Mouse (Mus musculus) limb, embryonic 11.5 days (tissue): ENCODE measurements at regions not wholly inside any gene's neighbourhood (a gene's known extent, or its start where the extent isn't known, plus 50 kb on each side); places are given as distances from the start of the nearest gene placed in this dataset.

Experiments
- ATAC-seq: fragments of 200-750 bp; cut with Nextera tagmentation; 2 replicates; pipeline ENCODE4 v1.8.0; 2017; ENCODE audit warnings: low read depth; ENCODE audit not compliant: insufficient number of reproducible peaks, low FRiP score, low TSS enrichment
- DNase-seq: peaks from one replicate; pipeline ENCODE4 v3.0.0-alpha.2; 2015; ENCODE audit warnings: low spot score
- H3K27ac ChIP-seq: fragments of 300-500 bp; sonication (generic); replicated peaks from 2 replicates; pipeline ENCODE4 v1.5.1; 2014; ENCODE audit warnings: low read depth, mild to moderate bottlenecking, low read length
- H3K27me3 ChIP-seq: fragments of 300-500 bp; sonication (generic); 2 replicates; pipeline ENCODE4 v1.6.1; 2014; ENCODE audit warnings: mild to moderate bottlenecking, low read length, mixed read lengths; ENCODE audit not compliant: control insufficient read depth, insufficient read depth
- H3K36me3 ChIP-seq: fragments of 300-500 bp; sonication (generic); 2 replicates; pipeline ENCODE4 v1.6.1; 2014; ENCODE audit warnings: mild to moderate bottlenecking, low read length, moderate library complexity, mixed read lengths; ENCODE audit not compliant: control insufficient read depth, insufficient read depth
- H3K4me1 ChIP-seq: fragments of 300-500 bp; sonication (generic); 2 replicates; pipeline ENCODE4 v1.6.1; 2014; ENCODE audit warnings: low read length, mixed read lengths; ENCODE audit not compliant: control insufficient read depth, insufficient read depth
- H3K4me2 ChIP-seq: fragments of 300-500 bp; sonication (generic); 2 replicates; pipeline ENCODE4 v1.6.1; 2014; ENCODE audit warnings: low read depth, mild to moderate bottlenecking, moderate library complexity; ENCODE audit not compliant: severe bottlenecking
- H3K4me3 ChIP-seq: fragments of 300-500 bp; sonication (generic); 2 replicates; pipeline ENCODE4 v1.5.1; 2014; ENCODE audit warnings: low read depth, low read length
- H3K9ac ChIP-seq: fragments of 300-500 bp; sonication (generic); 2 replicates; pipeline ENCODE4 v1.6.1; 2014; ENCODE audit warnings: mild to moderate bottlenecking, low read length
- H3K9me3 ChIP-seq: fragments of 300-500 bp; sonication (generic); 2 replicates; pipeline ENCODE4 v1.6.1; 2016; ENCODE audit warnings: low read length; ENCODE audit not compliant: control insufficient read depth
- WGBS: fragments of 180-500 bp; shearing (Covaris S2); extraction: QIAGEN DNeasy Blood & Tissue Kit; methylation state at CpG from one replicate; pipeline ENCODE4 v1.1.7; 2014; 5-methylcytosine and 5-hydroxymethylcytosine counted together

- H3K36me3 ChIP-seq: no peaks in the 10 kb centered on the region
- no peak overlapping the region for H3K9ac ChIP-seq
- no peaks in the 10 kb centered on the region for H3K27me3 ChIP-seq
- H3K4me3 ChIP-seq: no peak overlapping the region
- WGBS: 79% methylated on average over 3 of the region's 3 CpGs
- no peak for ATAC-seq
- H3K4me2 ChIP-seq: no peak overlapping the region
- no peak overlapping the region for H3K27ac ChIP-seq
- no peak for DNase-seq
- H3K4me1 ChIP-seq: no peaks in the 10 kb centered on the region
- H3K9me3 ChIP-seq: no peaks in the 10 kb centered on the region
Observed at GRCm38 (mm10) chr13:6237201-6237600, 310.7 kb upstream of the Pitrm1 start.

GRCm38 (mm10) chr13:6240855-6241254 is 307.1 kb upstream of the Pitrm1 start:
- no peaks in the 10 kb centered on the region for H3K4me1 ChIP-seq

DNA sequence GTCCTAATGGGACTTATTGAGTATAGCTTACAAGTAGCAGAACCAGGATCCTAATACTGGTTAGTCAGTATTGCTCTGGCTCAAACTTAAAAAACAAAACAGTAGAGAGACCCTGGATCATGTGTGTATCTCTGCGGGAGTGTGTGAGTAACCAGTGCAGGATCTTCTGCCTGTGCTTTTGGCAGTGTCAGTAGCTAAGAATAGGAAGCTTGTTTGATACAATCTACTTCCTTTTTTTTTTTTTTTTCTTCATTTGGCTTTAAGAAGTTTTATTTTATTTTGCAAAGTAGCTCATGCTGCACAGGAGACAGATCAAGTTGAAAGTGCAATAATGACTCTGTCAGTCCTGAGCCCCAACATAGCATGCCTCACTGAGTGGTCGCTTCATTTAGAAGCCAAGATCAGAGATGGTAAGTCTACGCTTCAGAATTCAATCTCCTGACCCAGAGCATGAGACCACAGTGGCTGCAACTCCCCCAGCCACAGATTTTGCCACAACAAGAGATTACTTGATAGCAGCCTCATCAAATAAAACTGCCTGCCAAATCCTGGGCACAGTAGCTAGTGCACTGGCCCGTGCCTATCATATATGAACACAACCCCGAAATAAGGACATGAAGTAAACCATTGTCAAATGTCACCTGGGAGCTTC is 306.4 kb upstream of the Pitrm1 start:
- no peak overlapping the region for H3K9ac ChIP-seq
- no peaks in the 10 kb centered on the region for H3K27me3 ChIP-seq
- no peaks in the 10 kb centered on the region for H3K9me3 ChIP-seq
- no peak overlapping the region for H3K27ac ChIP-seq
- no peaks in the 10 kb centered on the region for H3K36me3 ChIP-seq
- no peak overlapping the region for H3K4me3 ChIP-seq
- WGBS: 92% methylated on average over 5 of the region's 5 CpGs
- DNase-seq: no peak
- H3K4me1 ChIP-seq: no peaks in the 10 kb centered on the region
- H3K4me2 ChIP-seq: no peak overlapping the region
- ATAC-seq: no peak

More at GRCm38 (mm10) chr13:6240855-6241254, 307.1 kb upstream of the Pitrm1 start:
- H3K4me3 ChIP-seq: no peak overlapping the region
- no peak overlapping the region for H3K9ac ChIP-seq
- no peak overlapping the region for H3K4me2 ChIP-seq
- H3K9me3 ChIP-seq: no peaks in the 10 kb centered on the region
- H3K27ac ChIP-seq: no peak overlapping the region
- WGBS: 73% methylated on average over 3 of the region's 3 CpGs
- H3K27me3 ChIP-seq: no peaks in the 10 kb centered on the region
- H3K36me3 ChIP-seq: no peaks in the 10 kb centered on the region
- ATAC-seq (no peak), DNase-seq (no peak)

GRCm38 (mm10) chr13:6250106-6250505 is 297.8 kb upstream of the Pitrm1 start:
- 88% methylated on average over 3 of the region's 3 CpGs for WGBS
- no peak for DNase-seq
- ATAC-seq: no peak

DNA sequence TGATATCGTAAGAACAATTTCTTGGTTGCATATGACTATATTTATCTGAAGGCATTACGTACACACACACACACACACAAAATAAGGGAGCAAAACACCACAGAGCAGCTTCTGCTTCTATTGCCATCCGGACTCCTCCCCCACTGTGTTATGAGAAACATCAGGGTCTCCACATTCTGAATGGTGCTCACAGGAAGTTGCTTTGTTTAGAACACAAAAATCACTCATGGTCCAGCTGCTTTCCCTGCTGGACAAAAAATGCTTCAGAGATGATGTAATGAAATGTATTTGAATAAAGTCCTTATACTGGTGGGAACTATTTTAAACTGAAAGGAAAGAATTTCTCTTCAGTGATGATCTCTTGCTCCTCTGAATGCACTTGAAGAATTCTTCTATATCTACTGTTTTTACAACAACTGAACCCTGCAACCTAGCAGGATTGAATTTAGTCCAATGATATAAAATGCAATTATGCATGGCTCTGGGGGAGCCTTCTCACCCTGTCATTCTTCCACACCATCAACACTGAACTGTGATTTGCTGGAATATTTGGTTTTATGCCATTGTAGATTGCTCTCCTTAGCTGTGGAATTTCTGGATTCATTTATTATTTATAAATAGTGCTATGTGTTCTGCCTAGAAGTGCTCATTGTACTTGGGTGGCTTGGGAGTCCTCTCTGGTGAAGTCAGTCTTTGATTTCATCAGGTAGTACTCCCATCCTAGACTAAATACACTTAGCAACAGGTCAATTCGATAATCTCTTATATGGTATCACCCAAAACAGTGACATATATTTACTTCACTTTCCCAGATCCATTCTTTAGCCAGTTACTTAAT is 296.7 kb upstream of the Pitrm1 start:
- no peak overlapping the region for H3K4me3 ChIP-seq
- H3K36me3 ChIP-seq: no peaks in the 10 kb centered on the region
- H3K9me3 ChIP-seq: no peaks in the 10 kb centered on the region
- H3K9ac ChIP-seq: no peak overlapping the region
- WGBS: 85% methylated on average over 4 of the region's 4 CpGs
- DNase-seq (no peak), ATAC-seq (no peak)
- no peak overlapping the region for H3K27ac ChIP-seq
- no peaks in the 10 kb centered on the region for H3K27me3 ChIP-seq
- no peak overlapping the region for H3K4me2 ChIP-seq
- no peaks in the 10 kb centered on the region for H3K4me1 ChIP-seq

More at GRCm38 (mm10) chr13:6250106-6250505, 297.8 kb upstream of the Pitrm1 start:
- Histone ChIP-seq H3K36me3 (no peaks in the 10 kb centered on the region), H3K9ac (no peak overlapping the region), H3K27ac (no peak overlapping the region), H3K27me3 (no peaks in the 10 kb centered on the region), H3K4me2 (no peak overlapping the region), H3K4me3 (no peak overlapping the region), H3K9me3 (no peaks in the 10 kb centered on the region), H3K4me1 (no peaks in the 10 kb centered on the region)

DNA sequence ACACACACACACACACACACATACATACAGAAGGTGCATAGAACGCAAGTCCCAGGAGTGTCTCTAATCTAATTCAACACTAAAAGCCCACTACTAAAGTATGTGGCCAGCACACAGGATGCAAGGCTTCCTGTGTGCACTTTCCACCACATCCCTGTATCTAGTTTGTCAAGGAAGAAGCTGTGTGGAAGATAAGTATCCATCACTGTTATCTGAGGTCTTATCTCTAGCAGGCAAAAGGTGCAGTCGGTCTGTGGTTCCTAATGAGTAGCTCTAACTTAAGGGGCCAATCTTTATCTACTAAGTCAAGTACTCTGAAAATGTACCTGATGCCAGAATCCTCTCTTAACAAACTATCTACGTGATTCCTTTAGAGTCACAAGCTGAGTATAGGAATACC is 295.8 kb upstream of the Pitrm1 start:
- DNase-seq (no peak), ATAC-seq (no peak)
- Histone ChIP-seq H3K36me3 (no peaks in the 10 kb centered on the region), H3K9me3 (no peaks in the 10 kb centered on the region), H3K9ac (no peak overlapping the region), H3K27ac (no peak overlapping the region), H3K4me3 (no peak overlapping the region), H3K27me3 (no peaks in the 10 kb centered on the region), H3K4me2 (no peak overlapping the region), H3K4me1 (no peaks in the 10 kb centered on the region)
- WGBS: 83% methylated on average over 3 of the region's 3 CpGs

- no peak overlapping the region for H3K27ac ChIP-seq
- no peak overlapping the region for H3K4me2 ChIP-seq
- H3K9ac ChIP-seq: no peak overlapping the region
- no peaks in the 10 kb centered on the region for H3K9me3 ChIP-seq
- WGBS: 91% methylated on average over 5 of the region's 5 CpGs
- H3K27me3 ChIP-seq: no peaks in the 10 kb centered on the region
- DNase-seq (no peak), ATAC-seq (no peak)
- no peaks in the 10 kb centered on the region for H3K36me3 ChIP-seq
- H3K4me3 ChIP-seq: no peak overlapping the region
- H3K4me1 ChIP-seq: no peaks in the 10 kb centered on the region
Observed at GRCm38 (mm10) chr13:6255303-6255702, 292.6 kb upstream of the Pitrm1 start.

DNA sequence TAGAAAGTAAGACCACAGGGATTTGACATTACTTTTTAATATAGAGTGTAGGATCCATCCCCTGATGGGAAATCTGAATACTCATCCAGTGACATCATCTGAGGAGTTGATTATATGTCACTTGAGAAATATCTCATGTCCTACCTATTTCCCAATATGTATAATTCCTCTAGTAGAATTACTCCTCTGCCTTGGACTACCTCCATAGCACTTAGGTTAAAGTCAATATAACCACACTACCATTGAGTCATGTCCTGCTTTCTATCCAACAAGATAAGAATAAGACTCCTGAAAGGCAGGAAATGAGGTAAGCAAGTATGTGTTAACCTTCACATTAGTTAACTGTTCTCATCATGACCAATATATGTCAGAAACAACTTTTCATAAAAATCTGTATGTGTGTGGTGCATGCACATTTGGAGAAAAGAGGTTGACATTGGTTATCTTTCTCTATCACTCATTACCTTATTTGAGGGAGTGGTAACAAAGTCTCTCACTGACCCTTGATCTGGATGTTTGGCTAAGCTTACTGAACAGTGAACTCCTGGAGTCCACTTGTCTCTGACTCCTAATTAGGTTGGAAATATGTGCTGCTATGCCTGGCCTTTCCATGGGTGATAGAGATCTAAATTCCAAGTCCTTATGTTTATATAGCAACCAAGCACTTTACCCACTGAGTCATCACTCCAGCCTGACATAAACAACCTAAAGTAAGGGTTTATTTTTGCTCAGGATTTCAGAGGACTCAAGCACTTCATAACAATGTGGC is 292.0 kb upstream of the Pitrm1 start:
- H3K4me1 ChIP-seq: no peaks in the 10 kb centered on the region
- ATAC-seq (no peak), DNase-seq (no peak)
- H3K9me3 ChIP-seq: no peaks in the 10 kb centered on the region
- H3K4me2 ChIP-seq: no peak overlapping the region
- no peak overlapping the region for H3K27ac ChIP-seq
- H3K36me3 ChIP-seq: no peaks in the 10 kb centered on the region
- H3K9ac ChIP-seq: no peak overlapping the region
- H3K4me3 ChIP-seq: no peak overlapping the region
- no peaks in the 10 kb centered on the region for H3K27me3 ChIP-seq
